Comparison of ENCODE assay signal across 9 mouse cellular contexts in the genomic region with DNA sequence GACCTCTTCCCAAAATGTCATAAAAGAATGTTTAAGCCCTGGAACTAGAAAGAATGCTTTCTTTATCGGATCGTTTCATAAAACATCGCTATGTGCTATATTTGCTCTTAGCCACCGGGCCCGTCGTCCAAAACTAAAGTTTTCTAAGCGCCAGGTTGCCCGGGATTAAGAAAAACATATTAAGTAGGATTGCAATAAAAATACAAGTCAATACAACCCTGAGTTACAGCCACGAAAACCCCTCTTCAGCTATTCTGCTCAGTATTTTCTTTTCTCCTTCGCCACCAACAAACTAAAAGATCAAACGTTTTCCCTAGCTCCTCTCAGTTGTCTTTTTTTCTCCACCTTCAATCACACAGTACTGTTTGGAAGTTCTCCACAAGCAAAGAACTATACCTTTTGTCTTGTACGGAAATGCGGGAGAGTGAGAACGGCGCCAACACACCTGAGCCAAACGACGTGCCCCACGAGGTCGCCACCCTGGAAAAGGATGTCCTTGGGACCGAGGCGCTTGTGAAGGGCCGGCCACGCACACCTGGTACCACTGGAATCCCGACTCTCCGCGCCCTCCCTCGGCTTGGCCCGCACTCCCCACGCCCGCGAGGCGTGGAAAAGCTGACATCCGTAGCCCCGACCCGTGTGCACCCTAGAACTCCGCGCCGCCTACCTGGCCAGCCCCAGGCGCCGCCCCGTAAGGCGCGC. TPM values are rescaled to one million over a fixed set of nuclear protein-coding genes. Genes with fewer than 3 reads are reported as not detected.
DNase-seq lines count a peak whose midpoint lies in the region; ATAC-seq and TF ChIP-seq lines count a peak whose summit lies in the region.
"Had no signal": no experiment of that assay in that cellular context is flagged by ENCODE, and none has a peak within 500 bp of the region (broad histone marks: within the 10 kb centered on the region; RNA-seq: fewer than 3 reads in every experiment).

No protein-coding gene starts in this region.

- no peak for TF ChIP-seq EP300 in heart, adult 2 months (IDR thresholded peaks at IDR 0.05; ENCODE audit: insufficient read depth, low read depth, low read length)
- no peak for TF ChIP-seq EP300 in liver, postnatal 0 days (IDR thresholded peaks at IDR 0.05; ENCODE audit: low read depth)

- H3K4me3 ChIP-seq in heart, adult 2 months, result peak overlapping the region; percentile 90
- peak overlapping the region; percentile 77 for H3K4me3 ChIP-seq in embryonic facial prominence, embryonic 14.5 days (ENCODE audit: low read depth, low read length)
- peak overlapping the region; percentile 60 for H3K4me3 ChIP-seq in liver, postnatal 0 days (ENCODE audit: low read depth, low read length)
- peak overlapping the region; percentile 62 for H3K4me3 ChIP-seq in stomach, embryonic 16.5 days (replicated peaks; ENCODE audit: low read length)

- no peaks in the 10 kb centered on the region for H3K27me3 ChIP-seq in heart, adult 2 months (ENCODE audit: control insufficient read depth, insufficient read depth, low read length)
- peaks cover 71% of the 10 kb centered on the region for H3K27me3 ChIP-seq in embryonic facial prominence, embryonic 14.5 days (replicated peaks; ENCODE audit: control insufficient read depth, insufficient read depth, low read length)
- peaks cover 47% of the 10 kb centered on the region for H3K27me3 ChIP-seq in liver, postnatal 0 days (ENCODE audit: insufficient read depth, low read length)
- H3K27me3 ChIP-seq in stomach, embryonic 16.5 days (ENCODE audit: control insufficient read depth, insufficient read depth, low read length), result peaks cover 24% of the 10 kb centered on the region
- H3K27me3 ChIP-seq: CH12.LX had no signal

- no peak; the same call in 1 of the 2 replicates for ATAC-seq in embryonic facial prominence, embryonic 14.5 days (ENCODE audit: low read depth)
- no peak for ATAC-seq in liver, postnatal 0 days
- ATAC-seq in stomach, embryonic 16.5 days (ENCODE audit: insufficient read depth, low FRiP score), result peak; percentile 68; the same call in 1 of the 2 replicates

- peak overlapping the region; percentile 93 for H3K27ac ChIP-seq in heart, adult 2 months
- no peak overlapping the region for H3K27ac ChIP-seq in embryonic facial prominence, embryonic 14.5 days (replicated peaks; ENCODE audit: low read depth, low read length)
- no peak overlapping the region for H3K27ac ChIP-seq in liver, postnatal 0 days (ENCODE audit: low read depth)
- peak overlapping the region; percentile 30; the same call in 1 of the 2 replicates for H3K27ac ChIP-seq in stomach, embryonic 16.5 days (ENCODE audit: low read length)

- WGBS in heart, adult 2 months, result 5% methylated on average over 43 of the region's 43 CpGs
- WGBS in embryonic facial prominence, embryonic 14.5 days, result 2% methylated on average over 26 of the region's 43 CpGs
- WGBS in liver, postnatal 0 days (ENCODE audit: insufficient replicate concordance), result 2% methylated on average over 37 of the region's 43 CpGs
- WGBS in stomach, embryonic 16.5 days, result 1% methylated on average over 43 of the region's 43 CpGs

- intact Hi-C loops in heart, adult 2 months (cut with DNase I), result loop anchor here (2.0 to 10.0 kb wide), 6 partner anchors 23 to 263 kb away; a partner anchor contains a TSS

- H3K4me1 ChIP-seq in heart, adult 2 months (ENCODE audit: control insufficient read depth, insufficient read depth, low read length), result peaks cover 2% of the 10 kb centered on the region
- peaks cover 11% of the 10 kb centered on the region; the same call in 1 of the 2 replicates for H3K4me1 ChIP-seq in embryonic facial prominence, embryonic 14.5 days (ENCODE audit: control insufficient read depth, insufficient read depth, low read length)
- no peaks in the 10 kb centered on the region for H3K4me1 ChIP-seq in liver, postnatal 0 days (ENCODE audit: insufficient read depth)
- H3K4me1 ChIP-seq in stomach, embryonic 16.5 days (ENCODE audit: control insufficient read depth, insufficient read depth, low read length), result peaks cover 7% of the 10 kb centered on the region; the same call in 1 of the 2 replicates

- no peaks in the 10 kb centered on the region for H3K36me3 ChIP-seq in heart, adult 2 months (ENCODE audit: control insufficient read depth, insufficient read depth, low read length)
- H3K36me3 ChIP-seq in embryonic facial prominence, embryonic 14.5 days (ENCODE audit: control insufficient read depth, insufficient read depth, low read length), result no peaks in the 10 kb centered on the region
- H3K36me3 ChIP-seq in liver, postnatal 0 days (replicated peaks; ENCODE audit: insufficient read depth, low read length), result no peaks in the 10 kb centered on the region
- no peaks in the 10 kb centered on the region for H3K36me3 ChIP-seq in stomach, embryonic 16.5 days (ENCODE audit: control insufficient read depth, insufficient read depth, low read length)

- H3K4me2 ChIP-seq in embryonic facial prominence, embryonic 14.5 days (ENCODE audit: low read depth, low read length), result peak overlapping the region; percentile 98
- peak overlapping the region; percentile 87 for H3K4me2 ChIP-seq in liver, postnatal 0 days (ENCODE audit: low read depth, low read length)
- H3K4me2 ChIP-seq in stomach, embryonic 16.5 days (ENCODE audit: low read depth, low read length), result peak overlapping the region; percentile 81

- no peaks in the 10 kb centered on the region for H3K79me2 ChIP-seq in heart, adult 2 months (replicated peaks; ENCODE audit: control insufficient read depth, insufficient read depth, low read length)

- no peaks in the 10 kb centered on the region for H3K9me3 ChIP-seq in embryonic facial prominence, embryonic 14.5 days (ENCODE audit: control insufficient read depth, low read length)
- no peaks in the 10 kb centered on the region for H3K9me3 ChIP-seq in liver, postnatal 0 days (ENCODE audit: low read length)
- no peaks in the 10 kb centered on the region for H3K9me3 ChIP-seq in stomach, embryonic 16.5 days (replicated peaks; ENCODE audit: control insufficient read depth, low read length)

- TF ChIP-seq CTCF in heart, adult 2 months (IDR thresholded peaks at IDR 0.05), result peak; percentile 42; the same call in 1 of the 2 replicates
- no peak for TF ChIP-seq CTCF in liver, postnatal 0 days (IDR thresholded peaks at IDR 0.05; ENCODE audit: low read depth)

- no peak for DNase-seq in heart, adult 2 months
- DNase-seq in heart, adult 9 months (ENCODE audit: low spot score in 2 of 2), result no peak
- no peak for DNase-seq in embryonic facial prominence, embryonic 14.5 days (ENCODE audit: low spot score)
- DNase-seq in induced T-regulatory cell, adult 2 months (ENCODE audit: low read depth), result peak; percentile 3
- no peak for DNase-seq in liver, postnatal 0 days
- DNase-seq in left cerebral cortex, adult 9 months (ENCODE audit: low spot score in 2 of 2), result no peak
- DNase-seq in thymus, postnatal 25 days, result no peak

- TF ChIP-seq POLR2A in heart, adult 2 months (IDR thresholded peaks at IDR 0.05; ENCODE audit: insufficient read depth, low read depth, low read length), result no peak

- peak overlapping the region; percentile 94 for H3K9ac ChIP-seq in heart, adult 2 months (ENCODE audit: low read depth, low read length)
- peak overlapping the region; percentile 71 for H3K9ac ChIP-seq in embryonic facial prominence, embryonic 14.5 days (ENCODE audit: low read depth, low read length)
- peak overlapping the region; percentile 16; the same call in 1 of the 2 replicates for H3K9ac ChIP-seq in liver, postnatal 0 days (replicated peaks)
- H3K9ac ChIP-seq in stomach, embryonic 16.5 days (ENCODE audit: low read length), result peak overlapping the region; percentile 74

RNA-seq across cellular contexts. Expression of a gene that starts 34.0 kb away (rescaled TPM):
- total RNA-seq in heart, adult 2 months (2021), result 10 to 100 TPM; 10.1 to 11.3 TPM
- polyA plus RNA-seq in heart, adult 2 months (2012; rRNA removed), result 2.6 and 5.7 TPM in 2 replicates
- 14.2 and 15.0 TPM in 2 replicates for polyA plus RNA-seq in embryonic facial prominence, embryonic 14.5 days (2014; fragmentation: Nextera tagmentation; extraction: Ambion mirVana)
- polyA plus RNA-seq in liver, postnatal 0 days (2015; fragmentation: Nextera tagmentation; extraction: Ambion mirVana), result 0.51 and 0.54 TPM in 2 replicates
- polyA plus RNA-seq in stomach, embryonic 16.5 days (2015; fragmentation: Nextera tagmentation; extraction: Ambion mirVana), result 8.7 and 9.2 TPM in 2 replicates

Comparison
In these comparisons a context has a peak if more than half of its experiments do, and no peak if none do; other contexts are left out.
1. H3K27ac ChIP-seq: peak in heart, adult 2 months (single experiment) and stomach, embryonic 16.5 days (single experiment); none in embryonic facial prominence, embryonic 14.5 days (single experiment) and liver, postnatal 0 days (single experiment).
2. H3K9ac ChIP-seq: peak in every context shown above with its lines; median percentile 94 in heart, adult 2 months; 74 in stomach, embryonic 16.5 days; 71 in embryonic facial prominence, embryonic 14.5 days; 16 in liver, postnatal 0 days.
3. Peak in every context shown above with its lines, with median percentiles within 50 percentile points of each other: H3K4me3 ChIP-seq and H3K4me2 ChIP-seq.